Mouse (Mus musculus) spleen, postnatal 14 days (tissue): ENCODE measurements at regions not wholly inside any gene's neighbourhood (a gene's known extent, or its start where the extent isn't known, plus 50 kb on each side); places are given as distances from the start of the nearest gene placed in this dataset.

ENCODE experiments used
- DNase-seq, 2 experiments: peaks; one replicate each; pipeline ENCODE4 v3.0.0; 2021 to 2022; ENCODE audit warnings: low spot score in 2 of 2

DNA sequence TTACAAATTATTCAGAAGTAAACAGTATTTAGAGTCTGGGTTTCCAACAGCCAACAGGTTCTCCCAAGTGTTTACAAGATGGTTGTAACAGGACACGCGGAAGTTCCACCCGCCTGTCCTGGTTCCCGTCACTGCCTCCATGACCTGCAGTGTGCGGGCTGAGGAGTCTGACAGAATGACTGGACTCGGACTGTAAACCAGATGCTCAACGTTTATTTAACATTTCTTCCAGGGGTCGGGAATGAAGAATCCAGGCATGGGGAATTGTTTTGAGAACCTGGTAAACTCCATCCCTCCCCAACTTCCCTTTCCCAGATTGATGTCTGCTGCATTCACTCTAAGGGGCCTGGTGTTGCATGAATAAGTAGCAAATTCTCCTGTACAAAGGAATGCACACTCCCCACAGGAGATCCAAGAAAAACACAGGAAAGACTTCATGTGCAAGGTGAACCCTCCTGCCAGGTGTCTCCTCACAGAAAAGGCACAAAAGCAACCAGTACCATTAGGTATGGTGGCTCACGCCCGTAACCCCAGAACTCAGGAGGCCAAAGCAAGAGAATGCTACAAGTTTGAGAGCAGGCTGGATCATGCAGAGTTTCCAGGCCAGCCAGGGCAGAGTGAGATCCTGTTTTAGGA, 151.1 kb upstream of the Irf2bp2 start:
- DNase-seq: no peak

DNA sequence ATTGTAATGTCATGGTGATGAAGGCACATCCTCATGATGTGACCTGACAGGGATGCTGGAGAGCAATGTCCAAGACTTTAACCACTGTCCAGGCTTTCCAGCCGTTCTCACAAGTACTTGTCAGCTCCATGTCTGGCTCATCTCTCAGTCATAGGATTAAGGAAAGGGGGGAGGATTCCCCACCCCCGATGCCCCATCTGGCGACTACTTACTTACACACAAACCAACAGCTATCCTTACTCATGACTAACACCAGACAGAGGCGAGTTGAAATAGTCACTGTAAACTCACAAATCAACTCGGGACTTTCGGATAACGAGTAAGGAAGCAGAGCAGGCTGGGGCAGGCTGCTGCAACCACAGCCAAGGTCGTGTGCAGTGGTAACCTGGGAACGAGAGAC, 149.5 kb upstream of the Irf2bp2 start:
- DNase-seq: no peak

DNA sequence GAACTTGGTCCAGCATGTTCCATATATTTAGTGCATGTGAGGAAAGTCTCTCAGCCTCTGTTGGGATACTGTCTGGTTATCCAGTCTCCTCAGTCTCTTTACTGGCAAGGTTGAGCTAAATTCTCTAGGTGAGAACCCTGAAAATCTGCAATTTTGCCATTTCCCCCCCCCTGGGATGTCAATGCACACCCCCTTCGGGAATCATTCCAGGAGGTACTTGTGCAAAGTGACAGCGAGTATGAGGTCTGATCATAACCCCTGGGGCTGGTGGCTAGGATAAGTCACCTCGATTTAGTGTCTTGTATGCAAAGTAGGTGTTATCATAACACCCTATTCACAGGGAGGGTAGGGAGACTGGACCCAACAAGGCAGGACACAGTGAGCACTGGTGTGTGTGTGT, 148.3 kb upstream of the Irf2bp2 start:
- no peak for DNase-seq

DNA sequence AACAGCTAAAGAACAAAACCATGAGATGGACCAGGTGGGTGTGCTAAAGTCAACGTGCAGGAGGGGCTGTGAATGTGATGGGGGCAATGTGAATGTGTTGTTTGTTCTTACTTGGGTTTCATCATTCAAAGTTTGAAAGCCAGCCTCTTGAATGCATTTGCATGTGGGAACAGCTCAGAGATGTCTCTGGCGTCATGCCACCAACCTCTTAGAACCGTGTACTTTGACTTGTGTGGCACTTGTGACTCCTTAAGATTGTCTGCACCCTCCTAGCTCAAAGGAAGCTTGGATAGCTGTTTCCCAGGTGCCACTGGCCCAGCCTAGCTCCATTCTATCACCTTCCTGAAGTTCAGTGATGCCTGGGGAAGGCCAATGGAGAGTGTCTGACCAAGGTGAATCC, 147.2 kb upstream of the Irf2bp2 start:
- DNase-seq: no peak

GRCm38 (mm10) chr8:126739768-126740167, 146.0 kb upstream of the Irf2bp2 start:
- DNase-seq: no peak

- no peak for DNase-seq
Measured at GRCm38 (mm10) chr8:126737032-126737431, 143.2 kb upstream of the Irf2bp2 start.

GRCm38 (mm10) chr8:126736441-126736962, 142.7 kb upstream of the Irf2bp2 start:
- DNase-seq: no peak

- peak; percentile 10 to 14 for DNase-seq
Measured at GRCm38 (mm10) chr8:126735488-126736440, 142.0 kb upstream of the Irf2bp2 start.

DNA sequence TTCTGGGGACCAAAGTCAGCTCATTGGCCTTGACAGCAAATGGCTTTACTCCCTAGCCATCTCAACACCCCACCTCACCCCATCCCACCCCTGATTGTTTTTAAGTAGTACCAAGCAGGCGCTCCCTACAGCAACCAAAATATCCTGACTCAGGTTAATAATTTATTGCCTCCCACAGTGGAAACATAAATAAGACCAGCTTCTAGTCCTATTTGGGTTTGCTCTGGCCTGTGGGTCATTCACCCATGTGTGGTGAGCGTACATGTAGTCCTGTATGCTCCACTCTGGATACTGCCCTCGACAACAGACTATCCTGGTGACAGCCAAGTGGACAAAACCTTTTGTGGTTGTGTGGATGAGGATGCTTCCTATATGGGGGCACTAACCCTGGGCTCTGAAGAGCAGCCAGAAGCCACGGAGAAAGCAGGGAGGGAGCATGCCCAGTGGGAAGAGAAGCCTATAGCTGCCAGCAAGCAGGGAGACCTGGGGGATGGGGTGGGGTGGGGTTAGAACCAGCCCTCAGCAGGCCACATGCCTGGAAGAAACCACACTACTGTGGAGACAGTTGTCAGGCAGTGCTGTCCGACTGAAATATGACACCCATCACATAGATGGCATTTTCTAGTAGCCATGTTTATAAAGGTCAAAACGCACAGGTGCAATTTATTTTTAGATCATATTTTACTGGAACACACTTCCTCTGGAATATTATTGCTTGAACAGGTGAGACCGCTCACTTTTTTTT, 141.1 kb upstream of the Irf2bp2 start:
- no peak for DNase-seq

- no peak for DNase-seq
Measured at GRCm38 (mm10) chr8:126733779-126734178, 140.0 kb upstream of the Irf2bp2 start.

DNA sequence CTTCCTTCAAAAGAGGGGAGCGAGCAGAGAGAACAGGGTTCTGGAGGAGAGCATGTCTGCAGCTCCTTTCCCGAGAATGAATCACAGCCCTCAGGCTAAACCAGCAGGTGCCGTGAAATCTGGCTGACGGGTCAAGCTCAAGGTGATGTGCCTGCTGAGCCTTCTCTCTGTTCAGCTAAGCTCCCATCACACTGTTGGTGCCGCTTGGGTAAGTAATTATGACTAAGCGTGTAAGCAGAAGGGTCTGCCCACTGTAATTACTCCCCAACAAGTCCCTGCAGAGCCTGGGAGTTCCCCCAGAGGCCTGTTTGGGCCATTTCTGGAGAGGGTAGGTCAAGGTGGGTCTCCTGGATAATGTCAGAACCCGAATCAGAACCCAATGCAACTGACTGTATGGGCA, 139.5 kb upstream of the Irf2bp2 start:
- no peak for DNase-seq

GRCm38 (mm10) chr8:126730017-126730631, 136.3 kb upstream of the Irf2bp2 start:
- no peak for DNase-seq

DNA sequence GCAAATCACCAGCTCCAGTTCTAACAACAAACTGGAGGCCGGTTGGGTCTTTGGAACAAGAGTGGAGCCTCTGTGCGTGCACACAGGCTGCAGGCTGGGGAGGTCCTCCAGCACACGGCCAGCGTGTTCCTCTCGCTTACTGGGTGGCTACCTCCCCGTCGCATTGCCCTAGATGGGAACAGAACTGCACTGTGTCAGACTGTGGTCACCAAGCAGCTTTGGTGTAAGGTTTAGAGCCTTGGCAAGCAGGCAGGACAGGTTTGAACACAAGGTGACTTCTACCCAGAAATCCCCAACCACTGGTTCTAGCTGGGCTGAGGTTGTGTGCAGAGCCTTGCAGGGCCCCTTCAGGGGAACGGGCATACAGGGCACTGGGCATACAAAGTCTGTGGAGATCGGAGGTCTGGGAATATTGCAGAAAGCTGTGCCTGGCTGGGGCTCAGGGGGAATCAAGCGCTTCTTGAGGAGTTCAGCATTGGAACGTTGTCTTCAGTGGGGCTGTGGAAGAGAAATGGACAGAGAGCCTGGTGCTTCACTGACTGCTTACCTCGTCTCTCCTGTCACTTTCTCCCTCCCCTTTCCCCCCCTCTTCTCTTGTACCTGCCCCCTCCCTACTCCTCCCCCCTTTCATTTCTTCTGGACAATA, 135.3 kb upstream of the Irf2bp2 start:
- DNase-seq: no peak

DNA sequence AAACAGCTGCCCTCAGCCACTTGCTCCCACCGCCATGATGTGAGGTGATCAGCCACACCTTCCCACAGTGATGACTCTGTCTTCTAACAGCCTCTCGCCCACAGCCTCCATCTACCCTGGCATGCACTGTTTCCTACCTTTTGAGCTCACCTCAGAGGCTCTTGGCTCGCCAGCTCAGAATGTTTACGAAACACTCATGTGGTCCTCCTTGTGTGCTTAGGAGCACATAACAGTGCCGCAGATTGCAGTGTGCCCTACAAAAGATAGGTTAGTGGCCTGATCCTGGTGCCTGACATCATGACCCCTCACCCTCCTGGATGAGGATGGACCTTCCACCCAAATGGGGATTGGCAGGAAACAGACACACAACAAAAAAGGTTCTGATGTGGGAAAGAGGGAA, 134.3 kb upstream of the Irf2bp2 start:
- DNase-seq: no peak

DNA sequence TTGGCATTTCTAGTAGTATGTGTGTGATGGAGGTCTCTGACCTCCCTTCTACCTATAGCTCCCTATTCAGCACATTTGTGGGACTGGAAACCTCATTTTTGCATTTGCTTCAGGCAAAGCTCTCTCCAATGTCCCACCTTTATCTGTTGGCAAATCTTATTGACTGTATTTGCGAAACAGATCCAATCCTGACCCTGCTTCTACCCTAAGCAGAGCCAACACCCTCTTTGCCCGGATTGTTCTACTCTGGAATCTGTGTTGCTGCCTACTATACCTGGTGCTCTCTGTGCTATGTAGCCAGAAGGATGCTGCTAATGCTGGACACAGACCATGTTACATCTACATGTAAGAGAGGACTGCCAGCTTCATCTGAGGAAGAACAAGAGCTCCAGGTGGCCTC, 133.3 kb upstream of the Irf2bp2 start:
- DNase-seq: no peak

- no peak for DNase-seq
Measured at GRCm38 (mm10) chr8:126723259-126724122, 129.7 kb upstream of the Irf2bp2 start.

DNA sequence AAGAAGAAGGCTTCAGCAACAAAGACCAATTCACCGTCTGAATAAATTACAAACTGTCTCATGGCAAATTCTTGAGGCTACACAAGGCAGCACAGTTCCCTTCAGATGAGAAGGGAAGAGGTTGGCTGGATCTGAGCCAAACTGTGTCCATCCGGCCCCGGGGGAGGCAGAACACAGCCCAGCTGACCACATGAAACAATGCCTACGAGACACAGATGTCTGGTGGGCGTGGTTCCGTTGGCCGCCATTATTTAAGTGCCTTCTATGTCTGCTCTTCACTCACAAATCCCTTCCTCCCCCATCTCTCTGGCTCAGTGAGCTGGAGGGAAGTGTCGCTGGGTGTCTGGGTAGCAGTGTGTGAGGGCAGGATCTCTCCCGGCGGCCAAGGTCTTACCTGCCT, 127.8 kb upstream of the Irf2bp2 start:
- DNase-seq: peak in 1 of 2 experiments; percentile 19

DNA sequence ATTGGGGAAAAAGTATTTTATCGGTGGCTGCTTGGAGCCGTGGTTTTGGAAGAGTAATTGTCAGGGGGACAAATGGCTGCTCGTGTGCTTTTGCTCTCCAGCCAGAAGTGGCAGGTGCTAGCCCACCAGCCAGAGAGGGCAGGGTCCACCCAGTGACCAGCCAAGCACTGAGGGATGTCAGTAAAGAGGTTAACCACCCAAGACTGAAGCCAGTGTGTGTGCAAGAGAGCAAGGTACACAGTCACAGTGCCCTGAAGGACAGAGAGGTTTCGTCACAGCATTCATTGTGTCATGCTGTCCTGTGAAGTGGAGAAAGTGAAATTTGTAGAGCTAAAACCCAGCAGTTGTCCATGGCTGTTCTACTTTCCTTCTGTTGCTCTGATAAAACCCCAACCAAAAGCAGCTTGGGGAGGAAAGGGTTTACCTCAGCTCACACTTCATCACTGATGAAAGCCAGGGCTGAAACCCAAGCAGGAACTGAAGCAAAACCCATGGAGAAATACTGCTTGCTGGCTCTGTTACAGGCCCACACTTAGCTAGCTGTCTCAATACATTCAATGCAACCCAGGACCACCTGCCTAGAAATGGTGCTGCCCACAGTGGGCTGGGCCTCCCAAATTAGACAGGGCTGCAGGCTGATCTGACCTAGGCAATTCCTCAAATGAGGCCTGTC, 126.8 kb upstream of the Irf2bp2 start:
- no peak for DNase-seq

DNA sequence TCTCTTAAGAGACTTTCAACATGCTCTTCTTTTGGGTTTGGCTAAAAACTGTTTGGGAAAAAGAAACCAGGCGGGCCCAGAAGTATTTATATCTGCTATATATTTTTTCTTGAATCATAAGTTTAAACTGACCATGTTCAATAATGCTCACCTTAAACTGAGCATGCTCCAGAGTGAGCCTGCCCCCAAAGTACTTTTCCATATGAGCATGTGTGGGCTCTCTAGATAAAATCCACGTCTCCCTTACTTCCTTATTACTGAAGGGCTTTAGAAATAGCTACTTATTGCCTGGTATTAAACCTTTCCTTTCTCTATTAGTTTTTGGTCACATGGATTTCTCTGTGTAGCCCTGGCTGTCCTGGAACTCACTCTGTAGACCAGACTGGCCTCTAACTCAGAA, 126.0 kb upstream of the Irf2bp2 start:
- no peak for DNase-seq
